ENCODE assay signal across 22 mouse cellular contexts in genomic region chr2:52654541-52654940, GRCm38 (mm10). TPM values are rescaled to one million over a fixed set of nuclear protein-coding genes. Genes with fewer than 3 reads are reported as not detected.
A peak's percentile ranks its signal among the peaks of the same experiment; 100 is the strongest.
DNase-seq lines count a peak whose midpoint lies in the region; ATAC-seq lines count a peak whose summit lies in the region.
"Had no signal": no experiment of that assay in that cellular context is flagged by ENCODE, and none has a peak within 500 bp of the region (broad histone marks: within the 10 kb centered on the region; RNA-seq: fewer than 3 reads in every experiment).

No protein-coding gene starts in this region.

- ATAC-seq in frontal cortex, adult (ENCODE audit: low TSS enrichment) = peak; percentile 47
- peak; percentile 20 for ATAC-seq in granulocyte monocyte progenitor cell, adult 5-6 weeks (replicated peaks; ENCODE audit: poor library complexity, severe bottlenecking)
- ATAC-seq: activated CD4-positive, CD25-positive, alpha-beta regulatory T cell, adult 4 months; CD4-positive, CD25-positive, alpha-beta regulatory T cell, adult 4 months; forebrain, embryonic 13.5 days; forebrain, embryonic 15.5 days; forebrain, postnatal 0 days; Patski had no signal

- no peak for DNase-seq in frontal cortex, postnatal 36 days (ENCODE audit: low spot score in 2 of 2)
- DNase-seq in brain, adult 2 months (ENCODE audit: low read depth, low spot score) = peak; percentile 67
- DNase-seq in layer of hippocampus, adult 9-10 months (ENCODE audit: low spot score) = no peak
- DNase-seq: adrenal gland, adult 8-10 months; adrenal gland, postnatal 14 days; adrenal gland, postnatal 36 days; B cell, adult 2 months; cerebellum, adult 11 months; cerebellum, adult 18-20 months; cerebellum, adult 8-10 months; cerebellum, adult 9-11 months; cerebellum, postnatal 14 days; cerebellum, postnatal 36 days; forebrain, postnatal 0 days had no signal

RNA-seq across cellular contexts. Expression of gene Cacnb4, which starts 22.1 kb away (rescaled TPM):
- total RNA-seq in granulocyte monocyte progenitor cell, adult 5-6 weeks (2014; fragmentation: Nextera tagmentation) = not detected in 2 replicates
- not detected in 2 replicates for total RNA-seq in granulocyte monocyte progenitor cell, adult 5-6 weeks (2017)
- total RNA-seq: common myeloid progenitor, adult 5-6 weeks had no signal
